ENCODE assay signal across 9 mouse cellular contexts in the genomic region with DNA sequence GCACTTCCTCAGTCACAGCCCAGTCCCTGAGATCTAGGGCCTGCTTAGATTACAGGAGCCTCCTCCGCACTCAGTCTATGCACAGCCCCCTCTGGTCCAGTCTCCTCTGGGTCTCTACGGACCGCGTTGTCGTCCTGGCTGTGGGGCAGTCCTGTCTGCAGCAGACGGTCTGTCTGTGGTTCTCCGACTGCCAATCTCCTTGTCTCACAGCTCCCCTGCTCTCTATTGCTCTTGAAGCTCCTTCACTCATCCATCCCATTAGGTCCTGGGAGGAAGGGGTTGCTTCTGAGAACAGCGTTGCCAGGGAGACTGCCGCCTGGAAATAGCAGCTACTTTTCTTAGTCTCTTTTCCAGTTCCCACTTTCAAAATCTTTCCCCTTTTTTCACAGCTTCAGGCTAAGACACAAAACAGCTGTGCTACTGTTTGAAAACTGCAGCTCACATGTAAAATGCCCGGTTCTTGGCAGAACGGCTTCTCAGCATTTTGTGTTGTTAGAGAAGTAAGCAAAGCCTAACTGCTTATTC. TPM values are rescaled to one million over a fixed set of nuclear protein-coding genes. Genes with fewer than 3 reads are reported as not detected.
DNase-seq lines count a peak whose midpoint lies in the region; ATAC-seq and TF ChIP-seq lines count a peak whose summit lies in the region.
"Had no signal": no experiment of that assay in that cellular context is flagged by ENCODE, and none has a peak within 500 bp of the region (broad histone marks: within the 10 kb centered on the region; RNA-seq: fewer than 3 reads in every experiment).

No protein-coding gene starts in this region.

- H3K36me3 ChIP-seq in forebrain, embryonic 12.5 days (replicated peaks): no peaks in the 10 kb centered on the region
- no peaks in the 10 kb centered on the region for H3K36me3 ChIP-seq in forebrain, embryonic 10.5 days (replicated peaks)
- H3K36me3 ChIP-seq in stomach, embryonic 15.5 days: no peaks in the 10 kb centered on the region
- H3K36me3 ChIP-seq in stomach, postnatal 0 days (ENCODE audit: control insufficient read depth, insufficient read depth, low read length): no peaks in the 10 kb centered on the region
- H3K36me3 ChIP-seq in midbrain, embryonic 14.5 days (ENCODE audit: control insufficient read depth, insufficient read depth, low read length): no peaks in the 10 kb centered on the region

- H3K9ac ChIP-seq in forebrain, embryonic 12.5 days: peak overlapping the region; percentile 17; the same call in 1 of the 2 replicates
- no peak overlapping the region for H3K9ac ChIP-seq in stomach, embryonic 15.5 days
- no peak overlapping the region for H3K9ac ChIP-seq in stomach, postnatal 0 days (ENCODE audit: low read length)
- H3K9ac ChIP-seq in midbrain, embryonic 14.5 days (replicated peaks; ENCODE audit: low read length): no peak overlapping the region

- no peak for TF ChIP-seq EP300 in stomach, postnatal 0 days (optimal IDR thresholded peaks at IDR 0.05)

- no peaks in the 10 kb centered on the region for H3K27me3 ChIP-seq in forebrain, embryonic 12.5 days
- H3K27me3 ChIP-seq in forebrain, embryonic 10.5 days (ENCODE audit: poor library complexity, severe bottlenecking): peaks cover 16% of the 10 kb centered on the region
- H3K27me3 ChIP-seq in stomach, embryonic 15.5 days (replicated peaks): no peaks in the 10 kb centered on the region; the same call in 1 of the 2 replicates
- H3K27me3 ChIP-seq in stomach, postnatal 0 days (ENCODE audit: control insufficient read depth, insufficient read depth, low read length): no peaks in the 10 kb centered on the region
- H3K27me3 ChIP-seq in midbrain, embryonic 14.5 days (ENCODE audit: control insufficient read depth, insufficient read depth, low read length): no peaks in the 10 kb centered on the region

- no peak for DNase-seq in forebrain, embryonic 10.5 days (ENCODE audit: extremely low spot score, low spot score)
- DNase-seq in stomach, postnatal 0 days (ENCODE audit: low spot score): no peak
- DNase-seq in midbrain, embryonic 14.5 days: peak; percentile 57
- DNase-seq in cerebellum, postnatal 25 days: no peak
- no peak for DNase-seq in gastrocnemius, adult 8-10 months (ENCODE audit: low spot score in 2 of 2)
- DNase-seq in thymus, postnatal 0 days (ENCODE audit: low spot score): no peak

- no peak overlapping the region for H3K4me2 ChIP-seq in forebrain, embryonic 12.5 days
- no peak overlapping the region for H3K4me2 ChIP-seq in stomach, embryonic 15.5 days
- H3K4me2 ChIP-seq in stomach, postnatal 0 days (replicated peaks; ENCODE audit: low read depth): no peak overlapping the region
- peak overlapping the region; percentile 36 for H3K4me2 ChIP-seq in midbrain, embryonic 14.5 days (ENCODE audit: low read length)

- H3K27ac ChIP-seq in forebrain, embryonic 12.5 days: 0 out of 2 replicates have a peak overlapping the region, but pooled peaks have one; percentile 4
- no peak overlapping the region for H3K27ac ChIP-seq in forebrain, embryonic 10.5 days
- peak overlapping the region; percentile 17 for H3K27ac ChIP-seq in stomach, embryonic 15.5 days
- H3K27ac ChIP-seq in stomach, postnatal 0 days (replicated peaks): no peak overlapping the region
- peak overlapping the region; percentile 37 for H3K27ac ChIP-seq in midbrain, embryonic 14.5 days (replicated peaks; ENCODE audit: low read depth, low read length)

- 50% methylated on average over 11 of the region's 11 CpGs for WGBS in forebrain, embryonic 12.5 days
- WGBS in forebrain, embryonic 10.5 days: 73% methylated on average over 11 of the region's 11 CpGs
- WGBS in stomach, embryonic 15.5 days: 46% methylated on average over 11 of the region's 11 CpGs
- 49% methylated on average over 11 of the region's 11 CpGs for WGBS in stomach, postnatal 0 days
- 15% methylated on average over 11 of the region's 11 CpGs for WGBS in midbrain, embryonic 14.5 days

- no peak for TF ChIP-seq CTCF in stomach, postnatal 0 days (IDR thresholded peaks at IDR 0.05; ENCODE audit: low read depth)

- no peak overlapping the region for H3K4me3 ChIP-seq in forebrain, embryonic 12.5 days (replicated peaks)
- H3K4me3 ChIP-seq in forebrain, embryonic 10.5 days: no peak overlapping the region
- no peak overlapping the region for H3K4me3 ChIP-seq in stomach, embryonic 15.5 days (replicated peaks)
- H3K4me3 ChIP-seq in stomach, postnatal 0 days (ENCODE audit: low read depth, low read length): no peak overlapping the region
- no peak overlapping the region for H3K4me3 ChIP-seq in midbrain, embryonic 14.5 days (replicated peaks; ENCODE audit: low read depth, low read length)
- H3K4me3 ChIP-seq: megakaryocyte, embryonic 14.5 days had no signal

- peaks cover 10% of the 10 kb centered on the region for H3K4me1 ChIP-seq in forebrain, embryonic 12.5 days
- H3K4me1 ChIP-seq in forebrain, embryonic 10.5 days: peaks cover 19% of the 10 kb centered on the region
- H3K4me1 ChIP-seq in stomach, embryonic 15.5 days: peaks cover 6% of the 10 kb centered on the region; the same call in 1 of the 2 replicates
- no peaks in the 10 kb centered on the region for H3K4me1 ChIP-seq in stomach, postnatal 0 days (replicated peaks; ENCODE audit: control insufficient read depth, insufficient read depth)
- H3K4me1 ChIP-seq in midbrain, embryonic 14.5 days (ENCODE audit: control insufficient read depth, insufficient read depth, low read length): peaks cover 11% of the 10 kb centered on the region

- H3K9me3 ChIP-seq in forebrain, embryonic 12.5 days: no peaks in the 10 kb centered on the region
- no peaks in the 10 kb centered on the region for H3K9me3 ChIP-seq in forebrain, embryonic 10.5 days
- no peaks in the 10 kb centered on the region for H3K9me3 ChIP-seq in stomach, embryonic 15.5 days
- H3K9me3 ChIP-seq in stomach, postnatal 0 days (ENCODE audit: control insufficient read depth, low read length): no peaks in the 10 kb centered on the region
- no peaks in the 10 kb centered on the region for H3K9me3 ChIP-seq in midbrain, embryonic 14.5 days (ENCODE audit: control insufficient read depth, low read length)

- 0 out of 2 replicates have a peak, but pooled peaks have one; percentile 46 for ATAC-seq in forebrain, embryonic 12.5 days (ENCODE audit: low FRiP score)
- ATAC-seq in stomach, embryonic 15.5 days (ENCODE audit: insufficient read depth, low FRiP score, low read depth): no peak
- ATAC-seq in stomach, postnatal 0 days (ENCODE audit: low FRiP score, low TSS enrichment): no peak
- ATAC-seq in midbrain, embryonic 14.5 days (ENCODE audit: low FRiP score, low TSS enrichment): peak; percentile 34; the same call in 1 of the 2 replicates

RNA-seq across cellular contexts. Expression of gene Fam98b, which starts 20.9 kb away (rescaled TPM):
- polyA plus RNA-seq in forebrain, embryonic 12.5 days (2016; fragmentation: Nextera tagmentation; extraction: Ambion mirVana): 19.6 and 24.1 TPM in 2 replicates
- 24.6 and 26.1 TPM in 2 replicates for polyA plus RNA-seq in forebrain, embryonic 10.5 days (2016; fragmentation: Nextera tagmentation; extraction: Ambion mirVana)
- 10.6 and 11.3 TPM in 2 replicates for polyA plus RNA-seq in stomach, embryonic 15.5 days (2015; fragmentation: Nextera tagmentation; extraction: Ambion mirVana)
- 5.2 and 5.8 TPM in 2 replicates for polyA plus RNA-seq in stomach, postnatal 0 days (2015; fragmentation: Nextera tagmentation; extraction: Ambion mirVana)
- 10.4 and 11.1 TPM in 2 replicates for polyA plus RNA-seq in midbrain, embryonic 14.5 days (2014; fragmentation: Nextera tagmentation; extraction: Ambion mirVana)
- total RNA-seq in gastrocnemius, adult 8-10 months (2022): 10 to 100 TPM; 19.3 to 22.4 (median 19.7) TPM
- 10.7 and 13.5 TPM in 2 replicates for polyA plus RNA-seq in thymus, postnatal 0 days (2015; fragmentation: Nextera tagmentation; extraction: Ambion mirVana)

Comparison
In these comparisons a context has a peak if more than half of its experiments do, and no peak if none do; other contexts are left out.
1. H3K27ac ChIP-seq: peak in forebrain, embryonic 12.5 days (single experiment), stomach, embryonic 15.5 days (single experiment) and midbrain, embryonic 14.5 days (single experiment); none in forebrain, embryonic 10.5 days (single experiment) and stomach, postnatal 0 days (single experiment).
2. ATAC-seq: peak in forebrain, embryonic 12.5 days (single experiment) and midbrain, embryonic 14.5 days (single experiment); none in stomach, embryonic 15.5 days (single experiment) and stomach, postnatal 0 days (single experiment).